Mouse (Mus musculus) intestine, embryonic 14.5 days (tissue): ENCODE results near the gene Sphk1. TPM values are rescaled to one million over a fixed set of nuclear protein-coding genes. Genes with fewer than 3 reads are reported as not detected.

Experiments used
- ATAC-seq: fragments of 200-750 bp; cut with Nextera tagmentation; replicated peaks from 2 replicates; pipeline ENCODE4 v1.8.0; 2017; ENCODE audit warnings: low read depth, moderate number of reproducible peaks, moderate TSS enrichment, moderate library complexity; ENCODE audit not compliant: low FRiP score, low TSS enrichment
- DNase-seq: peaks from one replicate; pipeline ENCODE4 v3.0.0-alpha.2; 2018; ENCODE audit warnings: low spot score
- H3K27ac ChIP-seq: fragments of 300-500 bp; sonication (generic); 2 replicates; pipeline ENCODE4 v1.5.1; 2014; ENCODE audit warnings: low read depth, mild to moderate bottlenecking, control low read depth
- H3K27me3 ChIP-seq: fragments of 300-500 bp; sonication (generic); replicated peaks from 2 replicates; pipeline ENCODE4 v1.6.1; 2014; ENCODE audit warnings: low read length, control low read depth; ENCODE audit not compliant: control insufficient read depth, insufficient read depth
- H3K36me3 ChIP-seq: fragments of 300-500 bp; sonication (generic); 2 replicates; pipeline ENCODE4 v1.6.1; 2014; ENCODE audit warnings: low read length, control low read depth; ENCODE audit not compliant: control insufficient read depth, insufficient read depth
- H3K4me1 ChIP-seq: fragments of 300-500 bp; sonication (generic); replicated peaks from 2 replicates; pipeline ENCODE4 v1.6.1; 2014; ENCODE audit warnings: low read length, control low read depth, mixed read lengths; ENCODE audit not compliant: control insufficient read depth, insufficient read depth
- H3K4me2 ChIP-seq: fragments of 300-500 bp; sonication (generic); 2 replicates; pipeline ENCODE4 v1.6.1; 2014; ENCODE audit warnings: low read length
- H3K4me3 ChIP-seq: fragments of 300-500 bp; sonication (generic); 2 replicates; pipeline ENCODE4 v1.5.1; 2014; ENCODE audit warnings: low read depth, low read length, control low read depth, mixed read lengths
- H3K9ac ChIP-seq: fragments of 300-500 bp; sonication (generic); 2 replicates; pipeline ENCODE4 v1.6.1; 2014; ENCODE audit warnings: mild to moderate bottlenecking, low read length
- H3K9me3 ChIP-seq: fragments of 300-500 bp; sonication (generic); 2 replicates; pipeline ENCODE4 v1.6.1; 2016; ENCODE audit warnings: low read length, control low read depth; ENCODE audit not compliant: control insufficient read depth
- WGBS: fragments of 180-500 bp; shearing (Covaris S2); extraction: QIAGEN DNeasy Blood & Tissue Kit; methylation state at CpG from one replicate; pipeline ENCODE4 v1.1.7; 2014; 5-methylcytosine and 5-hydroxymethylcytosine counted together
- polyA plus RNA-seq: library from polyadenylated mRNA; unstranded; fragments of >200 nt; fragmentation: Nextera tagmentation; extraction: Ambion mirVana; gene quantifications from 2 replicates; pipeline ENCODE4 v1.2.1, GENCODE M21; 2014

Gene Sphk1
- polyA plus RNA-seq, 1 experiment from 2014 or later: 4.5 TPM

DNA sequence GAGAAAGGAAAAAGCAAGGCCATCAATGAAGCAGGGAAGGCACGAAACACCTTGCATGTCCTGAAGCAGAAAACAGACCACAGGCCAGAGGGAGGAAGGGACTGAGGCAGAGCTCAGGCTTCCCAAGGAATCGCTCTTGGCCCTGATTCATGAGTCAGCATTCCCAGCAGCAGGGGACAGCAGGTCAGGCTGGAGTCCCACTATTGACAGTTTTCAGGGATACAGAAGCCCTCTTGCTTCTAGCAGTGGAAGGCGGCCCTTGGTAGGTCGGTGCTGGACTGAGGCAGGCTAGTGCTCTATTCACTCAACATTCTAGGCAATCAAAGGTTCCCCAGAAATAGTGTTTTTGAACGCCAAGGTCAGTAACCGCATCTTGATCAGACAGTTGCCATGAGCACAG lies 43.8 kb downstream of the Sphk1 start:
- DNase-seq (no peak), ATAC-seq (no peak)
- Histone ChIP-seq H3K9ac (no peak overlapping the region), H3K36me3 (no peaks in the 10 kb centered on the region), H3K4me1 (peaks cover 24% of the 10 kb centered on the region), H3K4me2 (no peak overlapping the region), H3K27ac (no peak overlapping the region), H3K4me3 (no peak overlapping the region), H3K27me3 (no peaks in the 10 kb centered on the region), H3K9me3 (no peaks in the 10 kb centered on the region)
- WGBS: 66% methylated on average over 6 of the region's 6 CpGs

DNA sequence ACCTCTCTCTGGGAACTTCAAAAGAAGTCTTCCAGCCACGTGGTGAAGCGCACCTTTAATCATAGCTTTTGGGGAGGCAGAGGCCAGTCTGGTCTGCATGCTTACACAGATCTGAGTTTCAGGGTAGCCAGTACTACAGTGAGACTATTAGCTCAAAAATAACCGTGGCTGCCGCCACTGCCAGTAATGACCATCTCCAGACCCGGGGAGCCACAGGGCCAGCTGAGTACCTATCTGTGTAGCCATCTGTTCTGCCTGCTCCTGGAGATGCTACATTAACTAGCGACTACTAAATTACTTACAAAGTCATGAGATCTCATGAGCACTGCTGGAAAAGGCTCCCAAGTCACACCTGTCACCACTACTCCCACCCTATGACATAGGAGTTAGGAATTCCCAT lies 44.3 kb downstream of the Sphk1 start:
- no peak for DNase-seq
- Histone ChIP-seq H3K9me3 (no peaks in the 10 kb centered on the region), H3K27ac (no peak overlapping the region), H3K27me3 (no peaks in the 10 kb centered on the region), H3K4me2 (no peak overlapping the region), H3K36me3 (no peaks in the 10 kb centered on the region), H3K4me3 (no peak overlapping the region), H3K4me1 (peaks cover 28% of the 10 kb centered on the region), H3K9ac (no peak overlapping the region)
- WGBS: 69% methylated on average over 6 of the region's 6 CpGs
- ATAC-seq: no peak

DNA sequence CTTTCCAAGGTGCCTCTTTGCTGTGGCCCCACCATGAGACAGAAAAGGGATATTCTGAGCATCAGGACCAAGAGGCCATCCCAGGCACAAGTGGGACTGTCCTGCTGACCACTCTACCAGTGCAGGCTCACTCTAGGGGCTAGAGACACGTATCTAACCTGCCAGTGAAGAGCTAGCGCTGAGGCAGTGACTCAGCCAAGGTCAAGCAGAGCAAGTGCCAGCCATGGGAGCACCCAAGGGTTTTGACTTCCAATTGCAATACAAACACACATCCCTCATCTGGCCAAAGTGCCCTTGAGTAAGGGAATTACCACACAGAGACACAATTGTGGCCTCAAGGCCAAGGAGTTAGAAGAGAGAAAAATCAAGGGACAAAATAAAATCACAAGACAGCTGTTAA lies 44.7 kb downstream of the Sphk1 start:
- Histone ChIP-seq H3K4me3 (no peak overlapping the region), H3K4me1 (peaks cover 32% of the 10 kb centered on the region), H3K27me3 (no peaks in the 10 kb centered on the region), H3K9me3 (no peaks in the 10 kb centered on the region), H3K9ac (no peak overlapping the region), H3K4me2 (no peak overlapping the region), H3K36me3 (no peaks in the 10 kb centered on the region), H3K27ac (no peak overlapping the region)
- 94% methylated on average over 2 of the region's 2 CpGs for WGBS
- no peak for ATAC-seq
- DNase-seq: no peak

DNA sequence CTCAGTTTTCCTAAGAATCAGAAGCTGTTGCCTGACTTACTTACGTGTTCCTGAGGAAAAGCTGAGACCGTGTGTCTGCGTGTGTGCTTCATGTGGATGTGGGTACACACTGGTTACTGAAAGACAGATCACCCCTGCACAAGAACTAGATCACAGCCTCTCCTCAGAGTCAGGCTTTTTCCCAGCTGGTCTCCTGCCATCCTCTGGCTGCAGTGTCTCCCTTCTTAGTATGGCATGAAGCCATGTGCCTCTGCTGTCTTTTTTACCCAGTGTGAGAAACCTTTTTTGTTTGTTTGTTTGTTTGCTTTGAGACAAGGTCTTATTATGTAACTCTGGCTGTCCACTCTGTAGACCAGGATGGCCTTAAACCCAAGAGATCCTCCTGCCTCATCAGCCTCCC lies 48.6 kb downstream of the Sphk1 start:
- no peaks in the 10 kb centered on the region for H3K27me3 ChIP-seq
- DNase-seq (no peak), ATAC-seq (no peak)
- no peaks in the 10 kb centered on the region for H3K9me3 ChIP-seq
- 95% methylated on average over 3 of the region's 3 CpGs for WGBS
- no peak overlapping the region for H3K4me3 ChIP-seq
- H3K9ac ChIP-seq: no peak overlapping the region
- no peaks in the 10 kb centered on the region for H3K36me3 ChIP-seq
- no peak overlapping the region for H3K4me2 ChIP-seq
- H3K27ac ChIP-seq: no peak overlapping the region
- H3K4me1 ChIP-seq: peaks cover 13% of the 10 kb centered on the region; the same call in 1 of the 2 replicates

DNA sequence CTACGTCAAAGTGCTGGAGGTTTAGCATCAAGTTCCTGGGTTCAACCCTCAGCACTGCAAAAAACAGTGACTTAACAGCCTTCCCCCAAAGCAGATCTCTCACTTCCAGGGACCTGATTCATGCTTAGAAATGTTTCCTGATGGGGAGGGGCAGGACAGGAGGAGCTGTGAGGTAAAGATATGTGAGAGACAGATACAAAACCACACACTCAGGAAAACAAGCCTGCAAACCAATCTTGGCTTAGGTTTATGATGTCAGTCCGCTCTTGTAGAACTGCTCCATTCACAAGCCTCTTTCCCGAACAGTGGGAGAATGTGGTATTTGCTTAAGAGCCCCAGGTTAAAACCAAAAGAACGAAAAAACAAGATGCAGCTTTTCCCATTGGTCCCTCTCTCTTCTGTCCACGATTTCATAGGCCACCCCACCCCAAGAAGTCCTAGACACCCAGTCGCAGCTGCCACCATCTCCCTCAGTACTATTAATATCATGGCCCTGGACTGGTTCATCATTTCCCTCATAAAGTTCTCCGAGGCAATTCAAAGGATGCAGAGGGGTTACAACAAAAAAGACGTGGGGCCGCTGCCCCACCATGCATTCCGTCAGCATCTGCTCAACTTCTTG lies 49.4 kb downstream of the Sphk1 start:
- ATAC-seq: no peak
- DNase-seq: peak; percentile 56
- peak overlapping the region; percentile 98 for H3K4me3 ChIP-seq
- H3K27ac ChIP-seq: no peak overlapping the region; the same call in 1 of the 2 replicates
- H3K36me3 ChIP-seq: no peaks in the 10 kb centered on the region
- H3K4me1 ChIP-seq: peaks cover 11% of the 10 kb centered on the region; the same call in 1 of the 2 replicates
- no peaks in the 10 kb centered on the region for H3K27me3 ChIP-seq
- 24% methylated on average over 10 of the region's 10 CpGs for WGBS
- peak overlapping the region; percentile 90 for H3K4me2 ChIP-seq
- no peaks in the 10 kb centered on the region for H3K9me3 ChIP-seq
- H3K9ac ChIP-seq: peak overlapping the region; percentile 86

DNA sequence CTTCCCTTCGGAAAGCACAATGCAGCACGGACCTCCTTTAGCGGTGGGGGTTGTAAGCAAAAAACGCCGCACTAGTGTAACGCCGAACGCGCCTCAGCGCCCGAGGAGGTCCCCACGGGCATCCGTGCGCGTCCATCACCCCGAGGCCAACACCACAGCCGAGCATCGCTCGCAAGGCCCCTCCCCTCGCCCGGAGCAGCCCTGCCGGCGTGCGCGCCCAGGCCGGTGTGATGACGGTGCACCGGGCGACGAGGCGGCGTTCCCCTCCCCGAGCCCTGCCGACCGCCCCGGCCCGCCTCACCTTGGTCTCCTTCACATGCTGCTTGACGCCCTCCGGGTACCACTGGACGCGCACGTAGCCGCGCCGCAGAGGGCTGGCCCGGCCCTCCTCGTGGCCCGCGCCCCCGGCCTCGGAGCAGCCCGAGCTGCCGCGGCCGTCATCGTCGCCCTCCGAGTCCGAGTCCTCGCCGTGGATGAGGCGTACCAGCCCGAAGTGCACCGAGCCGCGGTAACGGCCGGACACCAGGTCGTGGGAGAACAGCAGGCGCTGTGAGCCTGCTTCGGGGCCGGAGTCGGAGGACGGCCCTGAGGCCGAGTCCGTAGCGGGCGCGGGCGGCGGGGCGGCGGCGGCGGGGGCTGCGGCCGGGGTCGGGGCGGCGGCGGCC lies 50.1 kb downstream of the Sphk1 start:
- peak overlapping the region; percentile 86 for H3K9ac ChIP-seq
- ATAC-seq: peak; percentile 84
- H3K9me3 ChIP-seq: no peaks in the 10 kb centered on the region
- H3K4me3 ChIP-seq: peak overlapping the region; percentile 98
- H3K36me3 ChIP-seq: no peaks in the 10 kb centered on the region
- no peaks in the 10 kb centered on the region for H3K27me3 ChIP-seq
- H3K27ac ChIP-seq: peak overlapping the region; percentile 51; the same call in 1 of the 2 replicates
- H3K4me2 ChIP-seq: peak overlapping the region; percentile 90
- peaks cover 11% of the 10 kb centered on the region; the same call in 1 of the 2 replicates for H3K4me1 ChIP-seq
- DNase-seq: peak; percentile 89
- WGBS: under 1% methylated on average over 82 of the region's 91 CpGs

DNA sequence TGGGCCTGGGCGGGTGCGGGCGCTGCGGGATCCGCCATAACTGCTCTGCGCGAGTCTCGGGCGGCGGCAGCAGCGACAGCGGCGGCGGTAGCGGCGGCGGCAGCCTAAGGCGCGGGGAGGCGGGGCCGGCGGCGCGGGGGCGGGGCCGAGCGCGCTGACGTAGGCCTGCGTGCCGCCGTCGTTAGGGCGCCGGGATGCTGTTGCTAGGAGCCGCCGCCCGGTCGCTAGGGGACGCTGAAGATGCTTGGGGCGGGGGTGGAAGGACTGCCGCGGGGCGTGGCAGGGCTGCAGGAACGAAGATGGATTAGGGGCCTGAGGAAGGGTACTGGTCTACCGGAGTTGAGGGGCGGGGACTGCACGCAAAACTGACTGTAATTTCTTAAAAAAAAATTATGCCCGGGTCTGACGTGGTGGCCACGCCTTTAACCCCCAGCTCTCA lies 50.7 kb downstream of the Sphk1 start, which contains the start of gene Ube2o:
Ube2o (minus strand) TSS at position 72 of the 439 bp plus-strand sequence.
- peak within 1 kb of the TSS; percentile 90 for H3K4me2 ChIP-seq
- no peaks in the 10 kb centered on the region for H3K9me3 ChIP-seq
- H3K27ac ChIP-seq: peak within 1 kb of the TSS; percentile 51; the same call in 1 of the 2 replicates
- DNase-seq (no peak), ATAC-seq (peak; percentile 87)
- no peaks in the 10 kb centered on the region for H3K36me3 ChIP-seq
- peak within 1 kb of the TSS; percentile 98 for H3K4me3 ChIP-seq
- H3K9ac ChIP-seq: peak within 1 kb of the TSS; percentile 86
- WGBS: under 1% methylated on average over 45 of the region's 51 CpGs
- H3K27me3 ChIP-seq: no peaks in the 10 kb centered on the region
- peaks cover 11% of the 10 kb centered on the region; the same call in 1 of the 2 replicates for H3K4me1 ChIP-seq

DNA sequence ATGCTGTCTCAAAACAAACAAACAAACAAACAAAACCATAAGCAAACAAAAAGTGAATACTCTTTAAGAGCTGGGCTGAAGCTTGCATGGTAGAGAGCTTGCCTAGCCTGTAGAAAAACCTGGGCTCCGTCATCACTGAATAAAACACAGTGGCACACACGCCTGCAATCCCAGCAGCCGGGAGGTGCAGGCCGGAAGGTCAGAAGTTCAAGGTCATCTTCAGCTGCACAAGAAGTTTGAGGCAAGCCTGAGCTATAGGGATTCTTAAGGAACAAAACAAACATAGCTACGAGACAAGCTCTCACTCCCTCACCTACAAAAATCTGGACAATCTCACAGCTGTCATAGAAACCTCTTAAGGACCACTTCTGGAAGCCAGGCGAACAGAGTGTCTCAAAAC lies 55.0 kb downstream of the Sphk1 start:
- Histone ChIP-seq H3K36me3 (no peaks in the 10 kb centered on the region), H3K4me3 (no peak overlapping the region), H3K4me2 (no peak overlapping the region), H3K27ac (no peak overlapping the region), H3K27me3 (0 out of 2 replicates have a peak, but pooled peaks cover 11% of the 10 kb centered on the region), H3K9ac (no peak overlapping the region), H3K4me1 (no peaks in the 10 kb centered on the region), H3K9me3 (no peaks in the 10 kb centered on the region)
- ATAC-seq: no peak
- no peak for DNase-seq
- 44% methylated on average over 6 of the region's 6 CpGs for WGBS
